Comparison of ENCODE assay signal across 7 mouse cellular contexts in genomic region chr1:116188142-116188541, GRCm38 (mm10).
DNase-seq lines count a peak whose midpoint lies in the region; ATAC-seq and TF ChIP-seq lines count a peak whose summit lies in the region.
"Not testable (repeated sequence)": the region's sequence is repeated elsewhere in the genome, so short reads cannot be mapped to it uniquely, and the experiment has no call there.

No protein-coding gene starts in this region.

- DNase-seq in brain, embryonic 14.5 days (ENCODE audit: low read depth): peak; percentile 52
- peak; percentile 4 for DNase-seq in forebrain, embryonic 14.5 days (ENCODE audit: low spot score)
- DNase-seq in midbrain, embryonic 11.5 days (ENCODE audit: low spot score, missing footprints): not testable (repeated sequence)

- 29% methylated on average over 1 of the region's 1 CpGs for WGBS in forebrain, embryonic 12.5 days
- WGBS in forebrain, embryonic 14.5 days: 32% methylated on average over 1 of the region's 1 CpGs
- 57% methylated on average over 1 of the region's 1 CpGs for WGBS in hindbrain, embryonic 12.5 days
- WGBS in midbrain, embryonic 11.5 days: 40% methylated on average over 1 of the region's 1 CpGs
- WGBS in midbrain, embryonic 13.5 days: 20% methylated on average over 1 of the region's 1 CpGs
- 26% methylated on average over 1 of the region's 1 CpGs for WGBS in midbrain, embryonic 15.5 days

- H3K36me3 ChIP-seq in forebrain, embryonic 12.5 days (replicated peaks); forebrain, embryonic 14.5 days (ENCODE audit: control insufficient read depth, insufficient read depth, low read length); hindbrain, embryonic 12.5 days; midbrain, embryonic 11.5 days (ENCODE audit: control insufficient read depth, insufficient read depth, low read length); midbrain, embryonic 13.5 days; midbrain, embryonic 15.5 days (replicated peaks): not testable (repeated sequence)

- not testable (repeated sequence) for H3K9me3 ChIP-seq in forebrain, embryonic 12.5 days; forebrain, embryonic 14.5 days (replicated peaks; ENCODE audit: control insufficient read depth, low read length); hindbrain, embryonic 12.5 days (replicated peaks); midbrain, embryonic 11.5 days (ENCODE audit: control insufficient read depth, low read length); midbrain, embryonic 13.5 days; midbrain, embryonic 15.5 days

- peak; percentile 46 for ATAC-seq in forebrain, embryonic 12.5 days (ENCODE audit: low FRiP score)
- 0 out of 2 replicates have a peak, but pooled peaks have one; percentile 44 for ATAC-seq in forebrain, embryonic 14.5 days
- 0 out of 2 replicates have a peak, but pooled peaks have one; percentile 40 for ATAC-seq in hindbrain, embryonic 12.5 days (ENCODE audit: low FRiP score)
- ATAC-seq in midbrain, embryonic 11.5 days (ENCODE audit: low FRiP score): peak; percentile 76
- ATAC-seq in midbrain, embryonic 13.5 days: peak; percentile 81
- peak; percentile 71 for ATAC-seq in midbrain, embryonic 15.5 days (replicated peaks)

- not testable (repeated sequence) for H3K4me2 ChIP-seq in forebrain, embryonic 12.5 days; forebrain, embryonic 14.5 days (ENCODE audit: low read length); hindbrain, embryonic 12.5 days (replicated peaks); midbrain, embryonic 11.5 days; midbrain, embryonic 13.5 days (replicated peaks); midbrain, embryonic 15.5 days

- TF ChIP-seq CTCF in brain, embryonic 14.5 days (IDR thresholded peaks at IDR 0.05; ENCODE audit: borderline replicate concordance, extremely low read depth, insufficient read depth, insufficient read length): not testable (repeated sequence)

- not testable (repeated sequence) for H3K4me3 ChIP-seq in forebrain, embryonic 12.5 days (replicated peaks); forebrain, embryonic 14.5 days (ENCODE audit: low read depth, low read length); hindbrain, embryonic 12.5 days; midbrain, embryonic 11.5 days (ENCODE audit: low read depth, low read length); midbrain, embryonic 13.5 days (replicated peaks); midbrain, embryonic 15.5 days

- not testable (repeated sequence) for H3K27me3 ChIP-seq in forebrain, embryonic 12.5 days; forebrain, embryonic 14.5 days (replicated peaks; ENCODE audit: control insufficient read depth, insufficient read depth, low read length); hindbrain, embryonic 12.5 days; midbrain, embryonic 11.5 days (ENCODE audit: control insufficient read depth, insufficient read depth, low read length); midbrain, embryonic 13.5 days; midbrain, embryonic 15.5 days (replicated peaks)

- H3K9ac ChIP-seq in forebrain, embryonic 12.5 days; forebrain, embryonic 14.5 days (ENCODE audit: low read length); hindbrain, embryonic 12.5 days; midbrain, embryonic 11.5 days (ENCODE audit: low read length); midbrain, embryonic 13.5 days (replicated peaks); midbrain, embryonic 15.5 days: not testable (repeated sequence)

- not testable (repeated sequence) for TF ChIP-seq POLR2A in brain, embryonic 14.5 days (IDR thresholded peaks at IDR 0.05; ENCODE audit: borderline replicate concordance, extremely low read depth, insufficient read depth, insufficient read length, poor library complexity, severe bottlenecking)

- not testable (repeated sequence) for H3K27ac ChIP-seq in forebrain, embryonic 12.5 days; forebrain, embryonic 14.5 days (ENCODE audit: low read depth, low read length); hindbrain, embryonic 12.5 days; midbrain, embryonic 11.5 days (ENCODE audit: low read depth, low read length); midbrain, embryonic 15.5 days
- peak overlapping the region; percentile 48; the same call in 1 of the 2 replicates for H3K27ac ChIP-seq in midbrain, embryonic 13.5 days

- not testable (repeated sequence) for H3K4me1 ChIP-seq in forebrain, embryonic 12.5 days; forebrain, embryonic 14.5 days (ENCODE audit: control insufficient read depth, insufficient read depth, low read length); hindbrain, embryonic 12.5 days; midbrain, embryonic 11.5 days (ENCODE audit: control insufficient read depth, insufficient read depth, low read length); midbrain, embryonic 13.5 days (replicated peaks); midbrain, embryonic 15.5 days
